Mouse (Mus musculus): Measurements from ENCODE around the gene Casr. TPM values are rescaled to one million over a fixed set of nuclear protein-coding genes. Genes with fewer than 3 reads are reported as not detected.

Gene Casr
- polyA plus RNA-seq (2015; fragmentation: Nextera tagmentation; extraction: Ambion mirVana): 0.16 and 0.51 TPM in 2 replicates

DNA sequence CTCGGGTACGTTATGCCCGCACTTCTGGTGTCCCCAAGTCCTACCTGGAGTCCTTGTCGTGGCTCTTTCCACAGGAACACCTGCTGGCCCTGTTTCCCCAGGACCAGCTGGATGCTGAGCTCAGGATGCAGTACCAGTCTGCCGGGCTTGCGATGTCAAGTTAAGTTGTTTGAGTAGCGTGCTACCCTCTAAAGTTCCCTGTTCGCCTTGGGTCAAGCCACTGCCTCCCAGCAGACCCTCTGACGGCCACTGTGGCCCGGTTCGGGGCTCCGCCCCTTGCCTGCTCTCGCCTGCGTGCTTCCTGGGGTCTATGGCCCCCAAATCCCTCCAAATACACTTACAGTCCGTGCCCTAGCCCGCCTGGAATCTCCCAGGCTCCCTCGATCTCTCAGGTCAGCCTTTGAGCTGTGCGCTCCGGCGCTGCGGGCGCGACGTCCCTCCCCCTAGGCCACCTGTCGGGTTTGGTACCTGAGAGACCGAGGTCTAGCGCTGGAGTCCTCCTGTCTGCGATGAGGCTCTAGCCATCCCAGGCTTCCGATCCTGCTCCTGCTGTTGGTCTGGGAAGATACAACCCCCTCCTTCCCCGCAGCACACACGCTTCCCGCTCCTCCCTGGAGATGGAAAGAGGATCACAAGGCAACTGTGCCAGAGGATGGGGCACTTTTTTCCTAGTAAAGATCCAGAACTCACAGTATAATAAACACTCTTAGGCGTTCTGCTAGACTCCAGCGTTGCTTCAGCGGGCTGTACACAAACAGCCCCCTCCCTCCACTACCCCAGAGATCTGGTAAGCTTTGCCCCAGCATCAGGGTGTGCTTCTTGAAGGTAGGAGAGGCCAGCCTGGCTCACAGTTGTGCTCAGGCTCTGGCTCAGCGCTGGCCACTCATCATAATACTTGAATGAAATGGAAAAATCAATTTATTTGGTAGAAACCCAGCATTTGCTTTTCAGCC, at the start of gene Casr:
TSS of gene Casr (minus strand) at position 756 of the 953 bp plus-strand sequence.
- peak; percentile 45 for ATAC-seq
- H3K9ac ChIP-seq (replicated peaks; ENCODE audit: low read depth, low read length): 0 out of 2 replicates have a peak within 1 kb of the TSS, but pooled peaks have one; percentile 27
- H3K4me3 ChIP-seq (replicated peaks; ENCODE audit: low read length): peak within 1 kb of the TSS; percentile 44
- H3K4me2 ChIP-seq (ENCODE audit: low read length): peak within 1 kb of the TSS; percentile 80
- WGBS: 3% methylated on average over 36 of the region's 36 CpGs
- H3K4me1 ChIP-seq (replicated peaks; ENCODE audit: control insufficient read depth, insufficient read depth, low read length): peaks cover 8% of the 10 kb centered on the region
- no peaks in the 10 kb centered on the region for H3K36me3 ChIP-seq (ENCODE audit: control insufficient read depth, insufficient read depth)
- H3K27me3 ChIP-seq (replicated peaks; ENCODE audit: control insufficient read depth, insufficient read depth, low read length): no peaks in the 10 kb centered on the region; the same call in 1 of the 2 replicates
- H3K9me3 ChIP-seq (ENCODE audit: control insufficient read depth, low read length): no peaks in the 10 kb centered on the region
- no peak within 1 kb of the TSS for H3K27ac ChIP-seq (ENCODE audit: low read length)

DNA sequence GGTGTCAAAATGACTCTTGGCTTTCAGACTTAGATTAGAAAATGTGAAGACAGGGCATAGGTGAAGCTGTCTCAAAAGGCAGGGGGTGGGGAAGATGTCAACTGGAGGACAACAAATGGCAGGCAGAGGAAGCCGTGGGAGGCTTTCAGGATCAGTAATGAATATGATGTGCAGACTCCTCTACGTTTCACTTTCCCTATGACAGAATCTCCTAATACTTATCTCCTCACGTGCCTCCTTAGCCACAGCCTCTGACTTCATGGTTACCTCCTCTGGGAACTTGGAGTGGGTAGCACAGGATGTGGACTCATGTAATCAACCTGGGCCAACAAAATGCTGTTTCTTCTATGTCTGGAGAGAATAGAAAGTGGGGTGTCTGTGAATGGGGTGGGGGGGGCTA, 40.7 kb upstream of the Casr start:
- no peaks in the 10 kb centered on the region for H3K4me1 ChIP-seq (replicated peaks; ENCODE audit: control insufficient read depth, insufficient read depth, low read length)
- H3K27me3 ChIP-seq (replicated peaks; ENCODE audit: control insufficient read depth, insufficient read depth, low read length): no peaks in the 10 kb centered on the region
- H3K9me3 ChIP-seq (ENCODE audit: control insufficient read depth, low read length): no peaks in the 10 kb centered on the region
- no peaks in the 10 kb centered on the region for H3K36me3 ChIP-seq (ENCODE audit: control insufficient read depth, insufficient read depth)
- H3K4me3 ChIP-seq (replicated peaks; ENCODE audit: low read length): no peak overlapping the region
- WGBS: 88% methylated on average over 3 of the region's 3 CpGs
- no peak for ATAC-seq
- no peak overlapping the region for H3K9ac ChIP-seq (replicated peaks; ENCODE audit: low read depth, low read length)
- no peak overlapping the region for H3K27ac ChIP-seq (ENCODE audit: low read length)
- H3K4me2 ChIP-seq (ENCODE audit: low read length): no peak overlapping the region

DNA sequence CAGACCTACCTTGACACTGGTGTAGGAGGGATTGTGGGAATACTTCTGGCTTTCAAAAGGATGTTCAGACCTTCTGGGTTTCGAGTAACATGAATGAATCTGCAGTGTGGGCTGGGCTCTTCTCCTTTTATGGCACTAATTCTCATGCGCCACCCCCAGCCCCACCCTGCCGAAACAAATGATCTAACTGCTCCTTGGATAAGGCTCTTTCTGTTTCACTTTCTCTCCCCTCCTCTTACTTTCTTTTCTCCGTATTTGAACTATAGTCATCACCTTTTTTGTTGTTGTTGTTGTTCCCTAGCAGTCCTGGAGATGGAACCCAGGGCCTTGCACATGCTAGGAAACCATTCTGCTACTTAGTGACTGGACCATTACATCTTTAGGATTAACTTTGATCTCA, 36.3 kb upstream of the Casr start:
- Histone ChIP-seq H3K27ac (ENCODE audit: low read length) (no peak overlapping the region), H3K4me3 (replicated peaks; ENCODE audit: low read length) (no peak overlapping the region), H3K27me3 (replicated peaks; ENCODE audit: control insufficient read depth, insufficient read depth, low read length) (no peaks in the 10 kb centered on the region), H3K4me1 (replicated peaks; ENCODE audit: control insufficient read depth, insufficient read depth, low read length) (no peaks in the 10 kb centered on the region), H3K36me3 (ENCODE audit: control insufficient read depth, insufficient read depth) (no peaks in the 10 kb centered on the region), H3K9me3 (ENCODE audit: control insufficient read depth, low read length) (no peaks in the 10 kb centered on the region), H3K9ac (replicated peaks; ENCODE audit: low read depth, low read length) (no peak overlapping the region), H3K4me2 (ENCODE audit: low read length) (no peak overlapping the region)
- 83% methylated on average over 4 of the region's 4 CpGs for WGBS
- ATAC-seq: no peak

DNA sequence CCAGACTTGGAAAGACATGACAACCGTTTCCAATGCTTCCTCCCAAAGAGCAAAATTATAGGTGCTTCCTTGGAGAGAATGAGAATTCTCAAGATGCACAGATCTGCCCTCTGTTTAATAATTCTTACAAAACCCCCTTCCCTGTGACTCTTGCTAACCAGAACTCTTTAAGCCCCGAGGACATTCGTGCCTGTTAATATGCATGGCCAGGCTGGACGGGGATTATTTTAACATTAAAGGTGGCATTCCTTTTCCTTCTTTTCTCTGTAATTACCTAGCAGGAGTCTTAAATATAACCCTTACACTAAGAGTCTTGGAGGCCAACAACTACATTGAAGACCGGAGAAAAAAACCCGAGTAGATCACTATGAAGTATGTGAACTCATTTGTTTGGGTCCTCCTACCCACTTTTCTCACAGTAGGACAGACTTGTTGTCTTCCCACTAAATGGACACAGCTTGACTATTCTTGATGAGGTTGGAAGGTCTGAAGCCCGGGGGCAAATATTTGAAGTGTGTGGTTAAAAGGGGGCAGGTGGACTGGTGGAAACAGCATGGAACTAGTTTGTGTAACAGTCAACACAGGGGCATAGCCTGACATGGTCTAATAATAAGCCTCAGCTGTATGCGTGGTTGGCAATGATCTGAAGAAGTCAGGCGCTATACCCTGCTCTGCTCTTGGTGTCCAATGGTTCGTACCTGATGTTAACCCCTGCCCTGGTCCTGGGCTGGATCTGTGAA, 34.9 kb upstream of the Casr start:
- H3K9ac ChIP-seq (replicated peaks; ENCODE audit: low read depth, low read length): no peak overlapping the region
- no peaks in the 10 kb centered on the region for H3K9me3 ChIP-seq (ENCODE audit: control insufficient read depth, low read length)
- WGBS: 90% methylated on average over 10 of the region's 10 CpGs
- no peak for ATAC-seq
- no peak overlapping the region for H3K4me2 ChIP-seq (ENCODE audit: low read length)
- no peak overlapping the region for H3K4me3 ChIP-seq (replicated peaks; ENCODE audit: low read length)
- H3K27me3 ChIP-seq (replicated peaks; ENCODE audit: control insufficient read depth, insufficient read depth, low read length): no peaks in the 10 kb centered on the region
- no peak overlapping the region for H3K27ac ChIP-seq (ENCODE audit: low read length)
- H3K36me3 ChIP-seq (ENCODE audit: control insufficient read depth, insufficient read depth): no peaks in the 10 kb centered on the region
- no peaks in the 10 kb centered on the region for H3K4me1 ChIP-seq (replicated peaks; ENCODE audit: control insufficient read depth, insufficient read depth, low read length)

DNA sequence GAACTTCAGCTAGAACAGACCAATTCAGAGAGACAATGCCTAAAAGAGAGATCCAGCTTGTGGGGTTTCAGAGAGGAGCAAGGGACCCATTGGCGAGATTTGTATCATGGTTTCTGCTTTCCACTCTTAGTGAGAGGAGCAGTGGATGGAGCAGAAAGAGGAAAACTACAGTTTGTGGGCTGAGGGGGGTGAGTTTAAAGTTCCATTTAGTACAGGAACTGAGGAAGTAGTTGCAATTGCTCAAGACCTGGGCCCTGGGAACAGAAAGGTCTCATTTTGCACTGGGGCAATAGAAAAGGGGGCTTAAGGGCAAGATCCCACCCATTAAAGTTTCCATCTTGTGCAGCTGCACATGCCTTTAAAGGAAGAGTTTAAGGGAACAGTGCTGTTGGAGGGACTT, 28.0 kb upstream of the Casr start:
- no peaks in the 10 kb centered on the region for H3K27me3 ChIP-seq (replicated peaks; ENCODE audit: control insufficient read depth, insufficient read depth, low read length)
- H3K27ac ChIP-seq (ENCODE audit: low read length): no peak overlapping the region
- no peaks in the 10 kb centered on the region for H3K9me3 ChIP-seq (ENCODE audit: control insufficient read depth, low read length)
- no peaks in the 10 kb centered on the region for H3K36me3 ChIP-seq (ENCODE audit: control insufficient read depth, insufficient read depth)
- no peaks in the 10 kb centered on the region for H3K4me1 ChIP-seq (replicated peaks; ENCODE audit: control insufficient read depth, insufficient read depth, low read length)
- H3K4me3 ChIP-seq (replicated peaks; ENCODE audit: low read length): no peak overlapping the region
- ATAC-seq: no peak
- H3K4me2 ChIP-seq (ENCODE audit: low read length): no peak overlapping the region
- H3K9ac ChIP-seq (replicated peaks; ENCODE audit: low read depth, low read length): no peak overlapping the region
- 79% methylated on average over 1 of the region's 1 CpGs for WGBS

DNA sequence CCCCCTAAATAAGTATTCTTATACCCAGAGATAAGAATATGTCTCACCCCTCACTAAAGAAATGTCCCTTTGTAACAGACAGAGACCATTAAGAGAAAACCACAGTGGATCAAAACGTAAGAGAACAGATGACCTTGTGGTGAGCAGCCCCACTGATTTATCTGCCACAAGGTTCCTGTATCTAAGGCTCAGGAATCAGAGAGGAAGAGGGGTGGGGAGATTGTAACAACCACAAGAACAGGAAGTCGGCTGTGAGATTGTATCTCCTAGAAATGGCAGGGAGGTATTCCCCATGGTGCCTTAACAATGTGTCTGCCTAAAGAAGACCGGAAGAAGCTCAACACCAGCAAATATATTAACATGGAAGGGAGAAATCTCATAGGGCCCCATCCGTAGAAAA, 26.0 kb upstream of the Casr start:
- WGBS: 84% methylated on average over 4 of the region's 4 CpGs
- Histone ChIP-seq H3K9me3 (ENCODE audit: control insufficient read depth, low read length) (no peaks in the 10 kb centered on the region), H3K4me1 (replicated peaks; ENCODE audit: control insufficient read depth, insufficient read depth, low read length) (no peaks in the 10 kb centered on the region), H3K36me3 (ENCODE audit: control insufficient read depth, insufficient read depth) (no peaks in the 10 kb centered on the region), H3K4me3 (replicated peaks; ENCODE audit: low read length) (no peak overlapping the region), H3K27me3 (replicated peaks; ENCODE audit: control insufficient read depth, insufficient read depth, low read length) (no peaks in the 10 kb centered on the region), H3K27ac (ENCODE audit: low read length) (no peak overlapping the region), H3K9ac (replicated peaks; ENCODE audit: low read depth, low read length) (no peak overlapping the region), H3K4me2 (ENCODE audit: low read length) (no peak overlapping the region)
- no peak for ATAC-seq

DNA sequence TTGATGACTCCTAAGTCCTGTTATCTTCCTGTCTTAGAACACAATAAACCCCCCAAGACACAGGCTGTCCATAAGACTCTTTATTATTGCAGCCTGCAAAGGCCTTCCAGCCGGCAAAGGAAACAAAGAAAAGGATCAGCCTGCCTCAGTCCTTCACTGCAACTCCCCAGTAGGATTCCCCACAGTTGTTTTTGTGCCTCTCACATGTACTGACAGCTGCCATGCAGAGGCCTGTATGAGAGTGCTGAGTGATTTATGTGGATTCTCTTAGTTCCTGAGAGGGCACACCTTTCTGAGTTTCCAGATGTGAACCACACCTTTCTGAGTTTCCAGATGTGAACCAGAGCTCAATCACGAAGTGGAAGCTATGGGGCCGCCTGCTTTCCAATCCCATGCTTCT, 20.1 kb upstream of the Casr start:
- H3K9me3 ChIP-seq (ENCODE audit: control insufficient read depth, low read length): no peaks in the 10 kb centered on the region
- H3K27me3 ChIP-seq (replicated peaks; ENCODE audit: control insufficient read depth, insufficient read depth, low read length): no peaks in the 10 kb centered on the region
- WGBS: 42% methylated on average over 3 of the region's 3 CpGs
- no peak overlapping the region for H3K27ac ChIP-seq (ENCODE audit: low read length)
- no peak for ATAC-seq
- no peaks in the 10 kb centered on the region for H3K36me3 ChIP-seq (ENCODE audit: control insufficient read depth, insufficient read depth)
- no peak overlapping the region for H3K4me3 ChIP-seq (replicated peaks; ENCODE audit: low read length)
- H3K9ac ChIP-seq (replicated peaks; ENCODE audit: low read depth, low read length): no peak overlapping the region
- H3K4me2 ChIP-seq (ENCODE audit: low read length): no peak overlapping the region
- H3K4me1 ChIP-seq (replicated peaks; ENCODE audit: control insufficient read depth, insufficient read depth, low read length): no peaks in the 10 kb centered on the region

DNA sequence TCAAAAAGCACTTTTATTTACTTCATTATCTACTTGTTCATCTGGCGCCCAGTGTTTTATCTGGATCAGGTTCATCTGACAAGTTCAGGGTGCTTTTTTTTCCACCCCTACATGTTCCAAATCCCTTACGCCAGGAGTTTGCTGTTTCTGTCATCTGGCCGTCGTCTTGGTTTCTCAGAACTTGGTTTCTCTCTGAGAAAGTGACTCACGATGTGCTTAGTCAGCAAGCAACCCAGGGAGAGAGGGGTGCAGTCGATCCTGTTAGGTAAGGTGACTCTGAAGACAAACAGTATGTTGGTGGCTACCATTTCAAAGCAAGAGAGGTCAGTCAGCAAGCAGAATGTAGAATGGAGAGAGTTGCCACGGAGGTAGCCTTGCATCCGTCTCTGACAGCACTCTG, 10.0 kb upstream of the Casr start:
- Histone ChIP-seq H3K4me3 (replicated peaks; ENCODE audit: low read length) (no peak overlapping the region), H3K27me3 (replicated peaks; ENCODE audit: control insufficient read depth, insufficient read depth, low read length) (no peaks in the 10 kb centered on the region), H3K9me3 (ENCODE audit: control insufficient read depth, low read length) (no peaks in the 10 kb centered on the region), H3K4me1 (replicated peaks; ENCODE audit: control insufficient read depth, insufficient read depth, low read length) (no peaks in the 10 kb centered on the region), H3K9ac (replicated peaks; ENCODE audit: low read depth, low read length) (no peak overlapping the region), H3K4me2 (ENCODE audit: low read length) (no peak overlapping the region), H3K27ac (ENCODE audit: low read length) (no peak overlapping the region), H3K36me3 (ENCODE audit: control insufficient read depth, insufficient read depth) (no peaks in the 10 kb centered on the region)
- WGBS: 80% methylated on average over 8 of the region's 8 CpGs
- ATAC-seq: no peak

DNA sequence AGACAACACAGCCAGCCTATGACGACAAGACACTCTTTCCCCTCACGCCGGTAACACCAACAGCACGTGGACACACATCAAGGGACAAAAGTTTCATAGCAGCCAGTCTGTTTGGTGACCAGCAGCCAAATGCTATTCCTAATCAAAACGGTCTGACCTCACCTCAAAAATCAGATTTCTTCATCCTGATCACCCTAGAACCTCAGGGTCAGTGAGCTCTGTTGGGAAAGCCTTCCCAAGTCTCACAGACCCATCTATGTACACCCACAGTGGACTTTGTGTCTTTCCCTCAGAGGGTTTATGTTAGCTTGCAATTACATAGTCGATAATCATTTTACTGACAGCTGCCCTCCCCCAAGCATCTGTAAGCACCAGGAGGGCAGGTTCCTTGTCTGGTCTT, 2.4 kb downstream of the Casr start:
- Histone ChIP-seq H3K4me1 (replicated peaks; ENCODE audit: control insufficient read depth, insufficient read depth, low read length) (peaks cover 8% of the 10 kb centered on the region), H3K9me3 (ENCODE audit: control insufficient read depth, low read length) (no peaks in the 10 kb centered on the region), H3K27ac (ENCODE audit: low read length) (no peak overlapping the region), H3K27me3 (replicated peaks; ENCODE audit: control insufficient read depth, insufficient read depth, low read length) (no peaks in the 10 kb centered on the region; the same call in 1 of the 2 replicates), H3K36me3 (ENCODE audit: control insufficient read depth, insufficient read depth) (no peaks in the 10 kb centered on the region), H3K9ac (replicated peaks; ENCODE audit: low read depth, low read length) (no peak overlapping the region), H3K4me2 (ENCODE audit: low read length) (no peak overlapping the region), H3K4me3 (replicated peaks; ENCODE audit: low read length) (no peak overlapping the region)
- 93% methylated on average over 6 of the region's 6 CpGs for WGBS
- ATAC-seq: no peak

Data from forebrain, embryonic 16.5 days (tissue).